Mouse (Mus musculus): ENCODE measurements at regions not wholly inside any gene's neighbourhood (a gene's known extent, or its start where the extent isn't known, plus 50 kb on each side); places are given as distances from the start of the nearest gene placed in this dataset.

DNA sequence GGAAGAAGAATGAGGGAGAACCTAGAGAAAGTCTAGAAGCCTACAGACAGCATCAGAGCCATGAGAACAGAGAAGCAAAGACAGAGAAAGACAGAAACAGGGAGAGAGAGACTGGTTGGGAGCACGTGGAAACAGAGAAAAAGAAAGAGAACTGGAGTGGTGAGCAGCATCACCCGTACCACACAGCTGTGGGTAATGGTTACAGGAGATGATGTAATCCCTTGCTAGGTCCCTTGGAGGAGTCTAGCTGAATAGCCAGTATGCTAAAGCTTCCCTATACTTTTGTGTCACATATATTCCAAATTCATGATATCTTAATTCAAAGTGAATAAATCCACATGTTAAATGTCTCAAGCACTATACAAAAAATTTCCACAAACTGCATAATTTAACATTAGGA, 284.0 kb downstream of the 4930544G11Rik start:
- DNase-seq (ENCODE audit: low spot score): no peak

DNA sequence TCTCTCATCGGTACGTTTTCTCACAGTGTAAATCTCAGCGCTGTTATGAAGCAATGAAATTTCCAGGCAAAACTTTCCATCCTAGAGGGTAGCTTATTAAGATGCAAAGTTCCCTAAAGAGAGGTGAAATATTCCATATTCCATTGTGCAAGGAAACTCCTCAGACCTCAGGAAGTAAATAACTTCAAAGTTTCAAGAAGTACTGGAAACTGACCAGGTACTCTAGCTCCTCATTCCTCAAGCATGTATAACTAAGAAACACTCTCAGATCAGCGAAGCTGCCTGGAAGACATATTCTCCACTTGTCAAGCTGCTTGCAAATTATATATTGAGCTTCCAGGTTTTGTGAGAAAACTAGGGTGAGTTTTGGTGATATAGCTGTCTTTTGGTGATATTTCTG, 279.8 kb upstream of the Mad2l1 start:
- DNase-seq (ENCODE audit: low spot score): no peak

DNA sequence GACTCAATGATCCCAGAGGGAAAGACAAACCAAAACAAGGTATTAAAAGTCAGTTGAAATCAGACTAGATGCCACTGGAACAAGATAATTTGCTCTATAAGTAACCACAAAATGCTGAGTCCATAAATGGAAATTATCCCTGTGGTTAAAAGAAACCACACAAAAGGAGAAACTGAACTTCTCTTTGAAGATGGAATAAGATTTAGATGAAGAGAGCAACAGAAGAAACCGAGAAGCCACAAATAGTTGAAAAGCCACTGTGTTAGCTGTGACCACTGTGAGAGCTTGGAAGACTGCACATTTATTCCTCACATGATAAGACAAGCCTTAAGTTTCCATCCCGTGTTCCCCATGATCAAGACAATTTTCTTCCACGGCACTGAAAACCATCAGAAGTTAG, 271.8 kb upstream of the Mad2l1 start:
- no peak for DNase-seq (ENCODE audit: low spot score)

DNA sequence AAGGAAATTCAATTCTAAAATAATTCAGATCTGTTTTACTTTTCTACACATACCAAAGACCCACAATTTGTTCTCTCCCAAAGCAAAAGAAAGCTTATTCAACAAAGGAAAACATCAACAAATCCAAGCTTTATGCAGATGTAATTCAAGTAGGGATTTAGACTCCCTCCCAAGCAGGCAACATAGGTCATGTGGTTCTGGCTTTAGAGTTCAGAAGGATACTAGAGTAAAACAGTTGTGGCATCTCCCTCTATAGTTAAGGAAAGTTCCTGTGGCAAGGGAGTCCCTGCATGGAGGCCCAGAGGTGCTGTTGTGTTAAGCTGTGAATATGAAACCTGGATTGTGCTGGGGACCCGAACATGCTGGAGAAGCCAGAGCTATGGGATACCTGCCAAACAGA, 271.3 kb upstream of the Mad2l1 start:
- DNase-seq (ENCODE audit: low spot score): no peak

DNA sequence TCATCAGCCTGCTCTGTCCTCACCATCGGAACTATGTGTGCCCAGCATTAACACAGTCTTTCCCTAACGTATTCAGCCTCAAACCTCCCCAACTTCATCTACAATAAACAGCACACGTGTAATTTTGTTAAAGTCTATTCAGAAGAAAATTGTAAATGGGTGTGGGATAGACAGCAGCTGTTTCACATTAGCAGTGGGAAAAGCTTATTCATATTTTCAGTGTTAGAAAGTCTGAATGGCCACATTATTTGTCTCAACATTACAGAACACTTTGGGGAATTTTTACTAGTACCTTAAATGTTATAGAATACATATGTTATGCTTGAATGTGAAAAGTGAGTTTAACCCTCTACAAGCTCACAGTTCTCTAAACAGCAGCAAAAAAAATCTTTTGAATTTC, 266.8 kb upstream of the Mad2l1 start:
- DNase-seq (ENCODE audit: low spot score): no peak

DNA sequence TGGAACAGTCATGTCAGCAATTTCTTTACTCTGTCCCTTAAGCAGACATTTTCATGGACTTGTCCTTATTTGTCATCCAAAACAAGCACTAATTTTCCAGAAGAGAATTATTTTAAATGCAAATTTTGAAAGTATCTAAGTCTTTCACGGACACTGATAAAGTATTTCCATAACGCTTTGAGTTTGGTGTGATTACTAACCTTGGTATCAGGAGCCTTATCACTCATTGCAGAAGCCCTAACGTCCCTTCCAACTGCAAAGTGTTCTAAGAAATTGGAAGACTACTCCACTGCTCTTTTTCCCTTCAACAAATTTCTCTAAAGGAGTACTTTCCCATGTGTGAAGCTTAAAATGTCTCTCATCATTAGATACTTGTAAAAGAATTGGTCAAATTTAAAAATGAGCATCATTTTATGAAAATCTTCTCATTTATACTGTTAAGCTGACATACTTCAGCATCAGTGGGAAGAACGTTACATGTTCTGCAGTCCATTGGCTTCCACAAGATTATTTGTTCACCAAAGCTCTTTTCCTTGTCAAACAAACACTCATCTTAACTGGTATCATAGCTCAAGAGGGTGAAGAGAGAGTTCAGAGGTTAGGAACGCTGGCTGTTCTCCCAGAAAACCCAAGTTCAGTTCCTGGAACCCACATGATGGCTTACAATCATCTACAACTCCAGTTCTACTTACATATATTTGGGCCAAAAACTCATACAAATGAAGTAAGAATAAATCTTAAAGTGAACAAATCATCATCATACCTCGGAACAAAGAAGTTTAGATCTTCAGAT, 263.6 kb upstream of the Mad2l1 start:
- DNase-seq (ENCODE audit: low spot score): no peak

DNA sequence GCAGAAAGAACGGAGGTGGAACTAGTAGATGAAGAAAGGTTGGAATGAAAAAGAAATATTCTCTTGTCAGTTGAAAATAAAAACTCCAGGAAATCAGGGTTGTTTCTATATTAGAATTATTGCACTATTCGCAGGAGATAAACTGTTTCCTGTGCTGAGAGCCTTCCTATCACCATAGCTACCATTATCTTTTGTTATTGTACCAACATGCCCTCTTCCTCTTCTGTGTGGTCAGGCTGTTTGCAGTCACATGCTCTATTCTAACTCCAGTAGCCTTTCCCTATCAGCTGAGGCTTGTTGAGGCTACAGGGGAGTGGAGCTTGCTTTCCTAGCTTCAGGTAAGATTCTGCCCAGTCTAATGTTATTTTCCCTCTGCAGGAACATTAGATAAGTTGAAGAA, 263.0 kb upstream of the Mad2l1 start:
- no peak for DNase-seq (ENCODE audit: low spot score)

DNA sequence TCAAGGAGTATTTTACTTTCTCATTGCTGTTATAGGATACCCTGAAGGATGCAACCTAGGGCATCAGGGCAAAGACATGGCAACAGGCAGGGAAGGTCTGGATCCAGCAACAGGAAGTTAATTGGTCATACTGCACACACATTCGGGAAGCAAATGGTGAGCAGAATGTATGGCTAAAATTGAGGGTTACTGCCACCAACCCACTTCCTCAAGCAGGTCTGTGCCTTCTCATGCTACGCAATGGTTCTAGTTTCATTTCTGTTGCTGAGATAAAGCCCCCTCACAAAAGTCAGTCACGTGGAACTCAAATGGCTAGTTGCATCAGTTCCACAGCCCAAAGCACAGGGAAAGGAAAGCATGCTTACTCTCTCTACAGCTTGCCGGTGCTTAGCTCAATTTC, 260.5 kb upstream of the Mad2l1 start:
- no peak for DNase-seq (ENCODE audit: low spot score)

DNA sequence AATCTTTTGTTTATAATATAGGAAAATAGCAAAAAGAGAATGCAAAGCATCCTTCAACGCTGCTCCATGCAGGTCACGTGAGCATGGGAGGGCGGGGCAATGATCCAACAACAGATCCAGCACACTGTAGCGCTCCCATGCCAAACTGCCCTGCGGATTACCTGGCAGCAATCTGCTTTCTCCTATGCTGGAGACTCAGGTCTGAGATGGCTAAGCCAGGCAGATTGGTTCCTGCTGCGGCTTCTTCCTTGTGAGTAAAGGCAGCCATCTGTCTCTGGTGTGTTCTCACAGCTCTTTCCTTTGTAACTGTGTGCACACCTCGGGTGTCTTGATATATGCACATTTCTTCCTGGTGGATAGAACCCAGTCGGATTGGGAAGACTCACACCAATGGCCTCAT, 254.5 kb upstream of the Mad2l1 start:
- no peak for DNase-seq (ENCODE audit: low spot score)

DNA sequence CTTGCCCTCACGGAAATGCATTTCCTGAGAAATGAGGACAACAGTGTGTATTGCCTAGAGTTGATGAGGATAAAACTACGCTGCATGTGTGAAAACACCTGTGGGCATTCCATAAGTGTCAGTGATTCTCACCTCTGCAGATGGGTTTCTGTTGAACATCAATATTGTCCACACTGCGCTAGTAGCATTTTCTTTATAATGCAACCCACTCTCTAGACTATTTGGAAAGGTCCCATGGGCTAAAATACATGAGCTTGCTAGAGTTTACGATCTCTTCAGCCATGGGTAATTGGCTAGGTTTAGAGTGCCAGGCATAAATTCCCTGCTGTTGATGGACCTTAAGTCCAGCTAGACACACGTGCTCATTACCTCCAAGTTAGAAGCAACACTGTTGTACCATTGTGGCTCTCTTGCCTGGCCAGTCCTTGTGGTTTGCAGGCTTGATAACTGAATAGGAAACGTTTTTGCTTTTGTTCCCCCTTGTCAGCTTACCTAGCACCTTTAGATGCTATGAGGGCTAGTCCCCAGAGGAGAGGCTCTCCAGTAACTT, 252.5 kb upstream of the Mad2l1 start:
- no peak for DNase-seq (ENCODE audit: low spot score)

DNA sequence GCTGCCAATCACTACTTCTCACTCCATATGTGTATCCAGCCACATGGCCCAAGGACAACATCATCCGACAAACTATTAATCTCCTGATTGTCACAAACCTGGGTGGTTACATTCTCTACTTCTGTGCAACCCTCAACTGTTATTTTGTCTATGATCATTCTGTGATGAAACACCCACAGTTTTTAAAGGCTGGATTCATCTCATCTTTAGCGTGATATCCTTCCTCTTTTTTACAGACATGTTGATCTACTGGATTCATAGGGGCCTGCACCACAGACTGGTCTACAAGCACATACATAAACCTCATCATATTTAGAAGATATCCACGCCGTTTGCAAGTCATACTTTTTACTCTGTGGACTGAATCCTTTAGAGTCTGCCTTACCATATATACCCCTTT, 251.7 kb upstream of the Mad2l1 start:
- DNase-seq (ENCODE audit: low spot score): no peak

DNA sequence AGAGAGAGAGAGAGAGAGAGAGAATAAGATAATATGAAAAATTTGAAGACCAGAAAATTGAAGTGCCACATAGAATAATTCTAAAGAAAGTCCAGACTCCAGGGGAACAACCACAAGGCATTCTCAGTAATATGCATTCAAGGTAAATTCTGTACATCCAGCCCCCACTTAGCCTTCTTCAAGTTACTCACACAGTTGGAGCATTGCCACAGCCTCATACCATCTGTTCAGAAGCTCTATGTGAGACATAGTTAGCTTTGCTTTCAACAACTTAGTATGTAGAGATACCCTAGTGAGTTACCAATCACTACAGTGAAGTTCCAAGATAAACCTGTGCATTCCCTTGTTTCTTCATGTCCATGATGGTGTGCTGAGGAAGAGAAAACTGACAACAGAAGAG, 247.6 kb upstream of the Mad2l1 start:
- DNase-seq (ENCODE audit: low spot score): no peak

DNA sequence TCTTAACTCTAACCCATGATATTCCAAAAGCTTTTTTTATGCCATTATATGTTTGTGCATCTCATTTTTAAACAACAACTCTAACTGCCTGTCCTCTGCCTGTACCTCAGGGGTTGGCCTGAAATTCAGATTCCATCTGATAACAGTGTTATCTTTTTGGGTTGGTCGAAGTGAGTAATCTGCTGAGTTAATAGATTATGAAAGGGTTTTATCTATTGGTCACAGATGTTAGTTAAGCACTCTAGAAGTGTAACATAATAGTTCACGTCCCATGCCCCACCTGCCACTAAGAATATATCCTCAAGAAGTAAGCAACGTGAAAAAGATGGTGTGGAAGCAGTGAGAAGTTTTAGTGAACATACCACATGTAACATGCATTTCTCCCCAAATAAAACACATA, 246.0 kb upstream of the Mad2l1 start:
- no peak for DNase-seq (ENCODE audit: low spot score)

DNA sequence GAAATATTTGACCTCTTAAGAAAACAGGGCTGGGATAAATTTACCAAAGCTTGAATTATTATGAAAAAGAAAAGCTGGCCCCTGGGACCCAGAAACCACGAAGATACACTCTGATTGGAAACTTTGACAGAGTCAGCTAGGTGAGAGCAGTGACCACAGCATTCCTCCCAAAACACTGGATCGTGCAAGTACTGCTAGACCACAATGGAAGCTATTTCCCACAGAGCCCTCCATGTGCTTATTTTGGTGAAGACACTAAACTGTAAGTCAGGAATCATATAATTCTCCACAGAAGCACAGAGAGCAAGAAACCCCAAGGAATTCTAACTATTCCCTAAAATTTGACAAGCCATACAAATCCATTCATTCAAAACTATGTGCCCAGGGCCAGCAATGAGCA, 243.6 kb upstream of the Mad2l1 start:
- no peak for DNase-seq (ENCODE audit: low spot score)

DNA sequence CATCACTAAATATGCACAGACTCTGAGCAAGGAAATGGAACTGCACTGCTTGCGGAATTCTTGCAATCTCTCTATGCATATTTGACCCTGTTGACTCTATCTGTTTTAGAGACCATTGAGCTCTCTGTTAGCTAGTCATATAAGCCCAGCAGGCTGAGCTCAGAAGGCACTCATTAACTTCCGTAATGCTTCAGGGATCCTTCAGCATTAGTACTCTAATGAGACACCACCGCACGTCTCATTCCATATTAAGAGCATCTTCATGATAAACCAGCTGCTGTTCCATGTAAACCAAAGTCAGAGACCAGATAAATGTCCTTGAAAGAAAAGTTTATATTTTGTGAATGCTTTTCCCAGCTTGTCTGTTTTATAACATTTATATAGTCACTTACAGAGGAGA, 237.1 kb upstream of the Mad2l1 start:
- DNase-seq (ENCODE audit: low spot score): no peak

DNA sequence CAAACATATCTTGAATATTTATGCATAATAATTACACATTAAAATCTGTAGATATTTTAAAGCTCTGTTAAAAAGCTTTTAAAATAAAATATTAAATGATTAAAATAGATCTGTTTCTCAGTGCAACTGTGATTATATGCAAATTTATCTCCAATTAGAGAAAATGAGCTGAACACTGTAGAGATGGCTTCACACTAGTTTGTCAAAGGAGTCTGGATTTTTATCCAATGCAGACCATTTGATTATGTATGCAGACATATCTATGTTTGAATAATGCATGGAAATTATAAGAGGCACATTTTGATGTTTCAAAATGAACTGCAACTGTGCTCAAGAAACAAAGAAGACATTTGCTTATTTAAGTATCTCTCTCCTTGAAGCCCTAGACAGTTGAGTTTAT, 235.0 kb upstream of the Mad2l1 start:
- no peak for DNase-seq (ENCODE audit: low spot score)

DNA sequence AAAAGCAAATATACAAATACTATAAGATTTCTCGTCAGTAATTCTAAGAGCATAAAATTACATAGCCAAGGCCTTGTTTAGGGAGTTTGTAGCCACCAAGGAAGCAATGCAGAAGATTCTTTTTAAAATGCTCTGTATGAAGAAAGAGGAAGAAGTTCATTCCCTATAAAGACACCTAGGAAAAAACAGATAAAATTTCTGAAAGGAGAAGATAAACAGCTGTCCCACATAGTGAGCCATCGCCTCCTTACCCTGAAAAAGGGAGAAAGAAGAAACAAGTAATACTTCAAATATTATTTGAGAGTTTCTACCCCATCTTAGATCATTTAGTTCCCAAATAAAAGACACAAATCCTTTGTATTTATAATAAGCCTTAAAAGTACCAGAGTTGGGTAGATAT, 190.3 kb upstream of the Mad2l1 start:
- DNase-seq (ENCODE audit: low spot score): no peak

DNA sequence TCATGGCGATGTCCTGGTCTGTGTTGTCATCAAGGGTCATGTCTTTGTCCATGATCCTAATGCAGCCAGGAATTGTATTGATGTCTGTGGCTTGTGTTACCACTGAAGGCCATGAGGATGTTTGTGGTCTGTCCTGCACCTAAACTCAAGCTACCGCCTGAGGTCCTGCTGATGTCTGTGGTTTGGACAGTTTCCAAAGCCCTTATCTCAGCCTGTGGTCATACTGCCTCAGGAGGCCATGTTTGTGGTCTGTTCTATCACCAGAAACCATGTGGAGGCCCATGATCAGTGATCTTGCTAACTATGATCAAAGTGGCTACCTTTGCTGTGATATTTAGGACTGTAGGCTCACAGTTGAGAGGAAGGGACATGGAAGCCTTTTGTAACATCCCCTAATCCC, 187.8 kb upstream of the Mad2l1 start:
- no peak for DNase-seq (ENCODE audit: low spot score)

DNA sequence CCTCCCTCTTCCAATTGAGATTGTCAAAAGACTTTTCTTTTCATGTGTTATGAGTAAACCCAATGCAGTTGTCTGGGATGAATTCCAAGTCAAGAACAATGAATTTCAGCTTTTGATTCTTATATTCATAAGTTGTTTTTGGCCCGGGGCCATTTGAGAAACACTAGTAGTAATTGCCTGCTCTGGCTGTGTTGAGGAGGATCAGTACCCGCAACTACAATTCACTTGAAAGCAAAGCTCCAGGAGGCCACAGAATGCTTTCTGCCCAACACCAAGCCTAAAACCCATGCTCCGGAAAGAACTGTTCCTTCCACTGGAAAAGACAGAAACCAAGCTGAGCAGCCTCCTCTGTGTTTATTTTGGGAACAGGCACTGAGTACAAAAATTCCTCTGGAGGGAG, 174.1 kb upstream of the Mad2l1 start:
- no peak for DNase-seq (ENCODE audit: low spot score)

DNA sequence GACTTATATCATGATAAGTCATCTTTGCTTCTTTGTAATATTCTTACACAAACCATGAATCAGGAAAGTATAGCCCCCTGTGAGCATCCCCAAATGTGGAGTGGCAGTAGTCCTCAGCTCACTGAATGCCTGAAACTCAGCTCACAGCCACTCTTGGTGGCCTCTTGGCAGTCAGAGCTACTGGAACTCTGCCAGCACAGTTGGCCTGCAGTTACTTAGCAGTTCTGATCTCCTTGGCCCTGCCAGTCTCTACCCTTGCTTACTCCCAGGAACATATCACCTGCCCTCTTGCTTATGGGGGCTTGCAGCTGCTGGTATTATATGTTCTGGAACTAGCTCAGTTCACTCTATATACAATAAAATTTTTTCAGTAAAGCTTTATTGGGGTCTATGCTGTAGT, 167.9 kb upstream of the Mad2l1 start:
- peak; percentile 10 for DNase-seq (ENCODE audit: low spot score)

DNA sequence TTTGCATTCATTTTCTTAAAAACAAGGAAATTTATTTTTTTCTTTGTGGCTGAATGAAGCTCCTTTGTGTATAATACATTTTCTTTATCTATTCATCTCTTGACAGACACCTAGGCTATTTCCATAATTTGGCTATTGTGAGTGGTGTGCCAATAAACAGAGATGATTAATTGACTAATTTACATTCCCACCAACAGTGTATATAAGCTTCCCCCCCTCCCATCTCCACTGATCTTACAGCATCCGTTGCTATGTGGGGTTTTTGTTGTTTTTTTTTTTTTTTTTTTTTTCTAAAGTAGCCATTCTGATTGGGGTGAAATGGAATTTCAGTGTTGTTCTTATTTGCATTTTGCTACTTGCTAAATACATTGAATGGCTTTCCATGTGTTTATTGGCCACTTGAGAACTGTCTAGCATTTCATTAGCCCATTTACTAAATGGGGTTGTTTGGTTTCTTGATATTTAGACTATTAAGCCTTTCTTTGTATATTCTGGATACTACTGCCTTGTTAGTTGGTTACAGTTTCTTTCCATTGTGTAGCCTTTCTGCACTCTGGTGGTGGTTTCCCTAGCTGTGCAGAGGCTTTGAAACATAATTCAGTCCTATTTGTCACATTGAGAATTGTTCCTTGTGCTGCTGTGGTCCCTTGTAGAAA, 153.8 kb upstream of the Mad2l1 start:
- no peak for DNase-seq (ENCODE audit: low spot score)

DNA sequence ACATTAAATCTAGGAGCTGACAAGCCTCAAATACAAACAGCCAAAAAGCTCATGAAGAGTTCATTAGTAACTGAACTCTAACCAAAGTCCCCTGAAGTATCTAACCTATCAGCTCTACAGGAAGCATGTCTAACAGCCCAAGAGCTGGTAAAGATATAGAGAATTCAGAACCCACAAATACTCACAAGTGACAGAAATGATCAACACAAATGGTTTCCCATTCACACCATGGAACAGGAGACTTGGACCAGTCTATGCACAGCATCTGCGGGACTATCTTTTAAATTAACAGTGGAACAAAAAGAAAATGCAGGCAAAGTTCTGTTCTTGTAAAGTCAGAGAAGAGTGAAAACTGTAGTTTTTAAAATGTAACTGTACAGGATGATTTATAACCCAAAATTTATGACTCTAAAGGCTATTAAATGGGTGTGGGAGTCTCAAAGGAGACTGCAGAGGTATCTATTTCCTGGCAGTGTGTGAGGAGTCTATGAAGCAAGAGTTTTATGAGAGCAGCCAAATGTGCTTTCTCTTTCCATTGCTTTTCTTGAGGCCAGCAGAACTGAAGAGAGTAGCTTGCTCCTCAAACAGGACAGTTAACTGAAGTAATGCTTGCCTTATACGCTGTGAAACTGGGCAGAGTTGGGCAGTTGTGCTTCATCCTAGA, 152.7 kb upstream of the Mad2l1 start:
- DNase-seq (ENCODE audit: low spot score): no peak

DNA sequence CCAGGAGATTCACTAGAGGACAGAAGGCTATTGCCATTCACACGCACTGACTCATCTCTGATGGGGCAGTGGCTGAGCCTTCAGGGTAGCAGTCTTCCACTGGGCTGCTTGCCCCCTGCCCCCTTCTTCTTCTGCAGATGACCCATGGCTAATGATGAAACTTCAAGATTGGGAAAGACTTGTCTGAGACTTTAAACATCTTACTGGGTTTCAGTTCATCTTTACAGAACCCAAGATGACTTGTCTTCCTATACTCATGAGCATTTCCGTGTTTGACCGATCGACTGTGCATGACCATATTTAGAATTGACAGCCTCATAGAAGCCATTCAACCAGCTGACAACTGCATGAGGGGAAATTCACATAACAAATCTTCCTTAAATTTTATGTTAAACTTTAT, 140.0 kb upstream of the Mad2l1 start:
- no peak for DNase-seq (ENCODE audit: low spot score)
